Mouse (Mus musculus) myocyte (in vitro differentiated cells): ENCODE results near the gene Nxpe4.

Source experiments
- CEBPB ChIP-seq: IDR thresholded peaks from 2 replicates; pipeline ENCODE4 v1.6.1; 2011; ENCODE audit warnings: mild to moderate bottlenecking, moderate library complexity; ENCODE audit not compliant: poor library complexity, insufficient read depth, severe bottlenecking
- E2F4 ChIP-seq: IDR thresholded peaks from one replicate; pipeline ENCODE4 v1.6.1; 2011; ENCODE audit warnings: mild to moderate bottlenecking, control low read depth, moderate library complexity; ENCODE audit not compliant: insufficient read depth
- MAX ChIP-seq: IDR thresholded peaks from one replicate; pipeline ENCODE4 v1.6.1; 2011; ENCODE audit warnings: low read depth, mild to moderate bottlenecking, control low read depth
- MYOD1 ChIP-seq, 3 experiments: IDR thresholded peaks; one replicate each; pipeline ENCODE4 v1.6.1; 2011; ENCODE audit warnings: control low read depth in 2 of 3, low read depth in 2 of 3, mild to moderate bottlenecking in 2 of 3, moderate library complexity in 1 of 3; ENCODE audit not compliant: insufficient read length in 2 of 3, control insufficient read depth in 1 of 3
- MYOG ChIP-seq, 3 experiments: IDR thresholded peaks; one replicate each; pipeline ENCODE4 v1.6.1; 2011; ENCODE audit warnings: control low read depth in 2 of 3, low read depth in 2 of 3, mild to moderate bottlenecking in 2 of 3; ENCODE audit not compliant: insufficient read length in 2 of 3, control insufficient read depth in 1 of 3, insufficient read depth in 1 of 3
- POLR2A ChIP-seq: IDR thresholded peaks from one replicate; pipeline ENCODE4 v1.6.1; 2011; ENCODE audit warnings: low read depth, mild to moderate bottlenecking, control low read depth, moderate library complexity; ENCODE audit not compliant: insufficient read length
- POLR2AphosphoS2 ChIP-seq: IDR thresholded peaks from one replicate; pipeline ENCODE4 v1.6.1; 2011; ENCODE audit warnings: low read depth, control low read depth; ENCODE audit not compliant: insufficient read length
- REST ChIP-seq: IDR thresholded peaks from one replicate; pipeline ENCODE4 v1.6.1; 2011; ENCODE audit warnings: mild to moderate bottlenecking, control low read depth, moderate library complexity; ENCODE audit not compliant: insufficient read depth, insufficient read length
- TCF12 ChIP-seq: IDR thresholded peaks from one replicate; pipeline ENCODE4 v1.6.1; 2011; ENCODE audit warnings: mild to moderate bottlenecking, control low read depth; ENCODE audit not compliant: poor library complexity, insufficient read depth, severe bottlenecking
- TCF3 ChIP-seq: IDR thresholded peaks from one replicate; pipeline ENCODE4 v1.6.1; 2011; ENCODE audit warnings: low read depth, control low read depth; ENCODE audit not compliant: insufficient read length
- USF1 ChIP-seq: IDR thresholded peaks from one replicate; pipeline ENCODE4 v1.6.1; 2011; ENCODE audit warnings: low read depth, mild to moderate bottlenecking, control low read depth, moderate library complexity

GRCm38 (mm10) chr9:48264616-48265015, 102.8 kb downstream of the Nxpe4 start:
- TF ChIP-seq POLR2A, result no peak
- no peak for TF ChIP-seq E2F4
- TF ChIP-seq USF1, result no peak
- TF ChIP-seq MAX, result no peak
- no peak for TF ChIP-seq REST
- no peak for TF ChIP-seq CEBPB
- no peak for TF ChIP-seq TCF12
- TF ChIP-seq MYOD1 (IDR thresholded peaks at IDR 0.05; ENCODE audit: control insufficient read depth in 1 of 3, insufficient read length in 2 of 3, low read depth in 2 of 3), result no peak
- TF ChIP-seq TCF3, result no peak
- TF ChIP-seq MYOG (IDR thresholded peaks at IDR 0.05; ENCODE audit: control insufficient read depth in 1 of 3, insufficient read depth in 1 of 3, insufficient read length in 2 of 3, low read depth in 2 of 3), result no peak
- TF ChIP-seq POLR2AphosphoS2, result no peak
